Mouse (Mus musculus) 3134 (cell line): ENCODE measurements around the gene Ap3b2.

Source experiments
- DNase-seq: peaks from one replicate; pipeline ENCODE4 v3.0.0-alpha.2; 2011; ENCODE audit warnings: low spot score; ENCODE audit not compliant: insufficient read length; ENCODE audit errors: extremely low read depth

Ap3b2 gene

DNA sequence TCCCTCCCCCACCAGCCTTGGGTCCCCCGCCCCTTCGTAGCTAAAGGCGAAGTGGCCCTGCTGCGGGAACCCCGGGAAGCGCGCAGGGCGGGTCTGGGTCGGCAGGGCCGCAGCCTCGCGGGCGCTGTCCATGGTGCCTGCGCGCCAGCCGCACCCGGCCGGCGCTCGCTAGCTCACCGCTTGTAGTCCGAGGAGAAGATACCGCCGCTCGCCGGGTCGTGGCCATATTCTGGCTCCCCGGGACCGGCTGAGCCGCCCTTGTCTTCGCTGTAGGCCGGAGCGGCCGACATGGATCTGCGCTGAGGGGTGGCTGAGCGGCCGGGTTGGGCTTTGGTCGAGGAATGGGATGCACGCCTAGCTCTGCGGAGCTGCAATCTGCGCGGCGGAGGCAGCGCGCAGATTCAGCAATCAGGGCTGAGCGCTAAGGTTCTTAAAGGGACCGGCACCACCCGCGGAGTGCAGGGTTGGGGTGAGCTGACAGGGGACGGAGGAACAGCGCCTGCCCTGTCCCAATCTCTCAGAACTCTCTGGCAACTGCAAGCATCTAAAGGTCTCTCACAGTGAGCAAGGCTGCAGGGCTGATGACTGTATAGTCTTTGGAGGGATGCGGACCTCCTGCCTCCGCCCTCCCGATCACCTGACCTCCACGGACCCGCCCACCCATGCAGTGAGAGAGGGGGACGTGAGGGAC, at the start of gene Ap3b2:
Gene Ap3b2 (minus strand): TSS at position 595 of the 691 bp plus-strand sequence.
- DNase-seq = no peak

DNA sequence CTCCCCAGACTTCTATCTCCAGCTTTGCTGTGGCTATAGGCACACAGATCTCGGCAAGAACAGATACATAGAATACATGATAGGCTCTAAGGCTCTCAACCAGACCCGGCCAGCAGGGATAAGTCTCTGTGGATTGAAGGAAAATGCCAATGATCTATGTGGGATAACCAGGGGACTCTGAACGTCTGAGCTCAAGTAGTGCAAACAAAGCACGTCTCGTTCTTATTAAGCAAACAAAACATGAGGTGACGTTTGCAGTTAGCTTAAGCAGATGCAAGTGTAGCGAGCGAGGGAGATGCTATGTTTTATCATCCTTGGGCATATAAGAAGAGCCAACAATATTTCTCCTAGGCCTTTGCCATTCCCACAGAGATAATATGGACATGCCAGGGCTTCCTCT, 49.2 kb upstream of the Ap3b2 start:
- no peak for DNase-seq

- no peak for DNase-seq
These were observed 48.3 kb upstream of the Ap3b2 start for GRCm38 (mm10) chr7:81541924-81542524.

DNA sequence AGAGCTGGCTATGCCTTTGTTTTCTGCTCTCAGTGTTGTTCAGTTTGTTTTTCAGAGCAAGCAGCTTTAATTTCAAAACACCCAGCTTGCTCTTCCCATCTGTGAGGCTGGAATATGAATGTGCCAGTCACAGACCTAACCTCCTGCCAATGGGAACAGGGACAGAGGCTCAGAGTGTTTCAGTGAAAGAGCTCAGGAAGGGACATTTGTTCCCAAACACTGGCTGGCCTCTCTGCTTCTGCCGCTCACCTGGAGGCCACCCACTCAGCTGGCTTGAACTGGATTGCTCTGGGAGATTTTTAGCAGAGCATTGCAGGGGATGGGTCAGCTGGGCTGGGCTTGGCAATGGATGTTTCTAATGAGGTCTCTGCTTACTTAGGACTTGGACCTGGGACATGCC, 47.3 kb upstream of the Ap3b2 start:
- DNase-seq = no peak

GRCm38 (mm10) chr7:81539565-81539964, 45.8 kb upstream of the Ap3b2 start:
- DNase-seq = no peak

DNA sequence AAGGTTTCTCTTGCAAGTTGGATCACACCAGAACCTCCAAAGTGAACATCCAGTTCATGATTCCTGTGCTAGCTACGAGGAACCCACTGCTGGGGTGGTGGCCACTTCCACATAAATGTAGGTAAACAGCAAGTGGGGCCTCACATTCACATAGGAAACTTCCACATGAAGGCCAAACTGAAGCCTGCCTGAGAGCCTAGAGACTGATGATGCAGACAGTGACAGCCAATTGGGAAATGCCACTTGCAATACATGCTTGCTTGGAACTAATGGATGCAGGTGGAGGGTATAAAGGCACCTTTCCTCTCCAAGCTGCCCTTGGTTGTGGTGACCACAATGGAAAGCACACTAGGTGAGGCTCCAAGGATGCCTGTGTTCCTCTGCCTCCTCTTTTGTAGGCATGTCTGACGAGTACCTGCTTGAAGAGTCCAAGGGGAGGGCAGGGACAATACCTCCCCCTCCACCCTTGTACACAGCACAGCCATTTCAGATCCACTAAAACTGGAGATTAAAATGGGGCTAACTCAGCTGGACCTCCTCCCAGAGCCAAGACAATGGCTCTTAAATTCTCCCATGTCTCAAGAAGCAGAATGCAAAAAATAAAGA, 44.4 kb upstream of the Ap3b2 start:
- DNase-seq = no peak

DNA sequence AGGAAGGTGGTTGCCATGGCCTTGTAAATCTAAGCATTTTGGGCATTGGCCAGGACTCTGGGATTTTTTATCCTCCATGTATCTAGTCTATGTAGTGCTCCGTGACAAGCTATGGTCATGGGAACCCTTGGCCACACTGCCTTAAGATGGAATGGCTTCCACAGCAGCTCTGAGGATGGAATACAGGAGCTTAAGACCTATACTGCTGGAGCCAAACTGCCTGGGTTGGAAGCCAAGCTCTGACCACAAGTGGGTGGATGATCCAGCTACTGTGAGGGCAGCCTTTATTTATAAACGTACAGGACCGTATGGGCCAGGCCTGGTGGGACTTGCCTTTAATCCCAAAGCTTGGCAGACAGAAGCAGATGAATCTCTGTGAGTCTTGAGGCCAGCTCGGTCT, 42.8 kb upstream of the Ap3b2 start:
- DNase-seq = no peak

GRCm38 (mm10) chr7:81531462-81531861, 37.7 kb upstream of the Ap3b2 start:
- no peak for DNase-seq

GRCm38 (mm10) chr7:81528918-81529317, 35.2 kb upstream of the Ap3b2 start:
- DNase-seq = no peak

GRCm38 (mm10) chr7:81523663-81524017, 29.9 kb upstream of the Ap3b2 start:
- no peak for DNase-seq

- DNase-seq = peak; percentile 89
These were observed 29.4 kb upstream of the Ap3b2 start for GRCm38 (mm10) chr7:81523008-81523662.

- DNase-seq = no peak
These were observed 22.7 kb upstream of the Ap3b2 start for GRCm38 (mm10) chr7:81516154-81517030.

DNA sequence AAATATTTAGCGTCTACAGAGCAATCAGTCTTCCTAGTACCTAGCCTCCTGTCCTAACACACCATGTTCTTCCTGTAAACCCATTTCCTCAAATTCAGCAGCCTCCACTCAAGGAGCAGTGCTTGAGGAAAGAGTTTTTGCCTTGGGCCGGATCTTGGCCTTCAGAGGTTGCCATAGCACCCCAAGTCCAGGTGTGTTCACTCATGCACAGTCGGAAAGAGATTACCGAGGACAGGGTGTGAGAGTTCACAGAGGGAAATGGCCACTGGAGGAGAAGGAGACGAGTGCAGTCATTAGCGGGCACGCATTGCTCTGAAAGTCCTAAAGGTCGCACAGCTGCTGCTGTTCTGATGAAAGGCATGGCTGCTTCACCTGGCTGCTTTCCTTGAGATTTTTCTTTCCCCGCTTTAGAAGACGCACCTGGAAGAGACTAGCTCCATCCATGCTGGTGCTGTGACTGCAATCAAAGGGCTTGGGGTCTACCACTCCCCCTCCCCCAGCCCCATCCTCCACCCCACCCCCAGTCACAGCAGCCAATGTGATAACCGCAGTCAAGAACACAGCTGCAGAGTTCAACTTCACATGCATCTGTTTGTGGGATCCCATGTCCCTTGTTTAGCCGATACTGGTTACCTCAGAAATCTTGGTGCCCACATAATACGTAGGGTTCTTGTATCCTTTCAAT, 21.3 kb upstream of the Ap3b2 start:
- DNase-seq = no peak

GRCm38 (mm10) chr7:81501050-81501449, 7.3 kb upstream of the Ap3b2 start:
- DNase-seq = no peak

GRCm38 (mm10) chr7:81498181-81498580, 4.5 kb upstream of the Ap3b2 start, which contains the start of gene BC048679:
Gene BC048679 (minus strand): TSS chr7:81498281.
- no peak for DNase-seq

DNA sequence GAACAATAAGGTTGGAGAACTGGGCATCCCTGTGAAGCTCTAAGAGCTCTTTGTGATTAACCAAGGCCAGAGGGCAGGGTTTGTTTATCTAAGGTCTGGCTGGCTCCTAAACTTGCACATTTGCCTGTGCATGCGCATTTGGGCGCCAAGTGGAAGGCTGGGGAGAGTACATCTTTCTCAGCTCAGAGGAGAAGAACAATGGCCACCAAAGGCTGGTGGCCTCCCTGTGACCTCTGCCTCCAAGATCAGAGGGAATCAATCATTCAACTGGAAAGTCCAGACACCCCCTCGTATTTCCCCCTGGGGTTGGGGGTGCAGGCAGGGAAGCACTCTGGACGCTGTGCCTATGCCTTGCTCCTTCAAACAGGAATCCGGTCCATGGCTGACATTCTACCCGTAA, 3.4 kb upstream of the Ap3b2 start:
- no peak for DNase-seq

DNA sequence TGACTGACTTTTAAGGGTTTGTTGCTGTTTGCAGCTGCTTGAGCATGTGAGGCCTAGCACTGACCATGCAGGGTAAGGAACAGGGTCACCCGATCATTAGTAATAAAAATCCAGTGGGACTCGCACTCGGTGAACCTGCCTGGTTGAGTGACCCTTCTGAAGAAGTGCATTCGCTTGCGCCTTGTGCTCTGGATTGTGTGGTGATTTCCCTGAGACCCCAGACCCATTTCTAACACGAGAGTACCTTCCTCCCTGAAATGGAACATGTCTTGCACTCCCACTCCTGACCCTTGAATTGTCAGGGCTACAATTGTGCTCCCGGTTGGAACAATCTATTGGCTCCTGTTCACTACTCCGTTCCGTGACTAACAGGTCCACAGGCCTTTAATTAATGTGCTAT, 1.1 kb downstream of the Ap3b2 start:
- DNase-seq = no peak

- DNase-seq = peak; percentile 53
These were observed 4.1 kb downstream of the Ap3b2 start for GRCm38 (mm10) chr7:81489649-81490048.

DNA sequence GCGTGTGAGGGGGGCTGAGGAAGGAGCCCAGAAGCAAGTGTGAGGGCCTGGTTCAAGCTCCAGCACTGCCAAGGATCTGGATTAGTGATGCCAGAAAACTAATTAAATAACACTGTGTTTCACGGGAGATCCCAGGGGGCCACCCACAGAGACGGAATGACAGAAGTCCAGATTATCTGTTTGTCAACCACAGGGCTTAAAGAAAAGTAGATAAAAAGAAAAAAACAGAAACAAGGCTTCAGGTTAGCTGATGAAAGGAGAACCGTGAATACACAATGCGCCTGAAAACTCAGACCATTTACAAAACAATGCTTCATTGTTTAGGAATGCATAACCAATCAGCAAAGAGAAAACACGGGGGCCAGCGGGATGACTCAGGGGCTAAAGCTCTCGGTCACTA, 12.9 kb downstream of the Ap3b2 start:
- DNase-seq = no peak

DNA sequence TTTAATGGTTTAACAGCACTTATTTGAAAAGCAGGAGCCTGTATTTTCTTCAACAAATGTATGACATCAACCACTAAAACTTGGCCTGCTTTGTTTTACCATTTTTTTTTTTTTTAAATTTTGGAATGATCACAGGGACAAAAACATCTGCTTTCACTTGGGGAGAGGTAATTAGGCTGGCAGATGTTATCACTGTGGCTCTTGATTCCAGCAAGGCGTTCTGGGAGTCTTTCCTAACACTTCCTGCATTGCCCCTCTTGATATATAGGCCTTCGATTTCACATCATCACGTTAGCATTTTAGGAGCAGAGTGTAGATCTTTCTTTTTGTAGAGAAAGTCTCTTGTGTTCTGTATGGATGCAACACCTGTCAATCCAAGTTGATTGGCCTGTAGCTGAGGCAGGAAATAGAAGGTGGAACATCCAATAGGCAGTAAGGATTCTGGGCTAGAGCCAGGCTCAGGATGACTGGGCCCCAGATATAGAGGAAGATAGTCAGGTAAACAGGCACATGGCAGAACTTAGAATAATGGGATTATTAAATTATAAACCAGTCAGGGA, 14.1 kb downstream of the Ap3b2 start:
- DNase-seq = no peak
